32 mouse cellular contexts compared by ENCODE assay signal in the genomic region with DNA sequence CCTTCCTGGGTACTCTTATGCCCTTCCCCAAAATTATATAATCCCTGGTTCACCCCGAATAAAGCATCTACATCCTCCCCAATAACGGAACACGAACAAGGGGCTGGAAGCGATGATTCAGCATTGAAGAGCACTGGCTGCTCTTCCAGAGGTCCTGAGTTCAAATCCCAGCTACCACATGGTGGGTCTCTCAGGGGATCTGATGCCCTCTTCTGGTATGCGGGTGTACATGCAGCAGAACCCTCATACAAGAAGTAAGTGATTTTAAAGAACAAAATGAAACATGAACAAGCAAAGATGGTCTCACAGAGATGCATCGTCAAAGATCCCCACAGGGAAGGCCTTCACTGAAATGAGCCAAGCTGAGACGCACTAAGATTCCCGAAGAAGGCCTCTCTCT. TPM values are rescaled to one million over a fixed set of nuclear protein-coding genes. Genes with fewer than 3 reads are reported as not detected.
A peak's percentile ranks its signal among the peaks of the same experiment; 100 is the strongest.
DNase-seq lines count a peak whose midpoint lies in the region; ATAC-seq and TF ChIP-seq lines count a peak whose summit lies in the region.
"Had no signal": no experiment of that assay in that cellular context is flagged by ENCODE, and none has a peak within 500 bp of the region (broad histone marks: within the 10 kb centered on the region; RNA-seq: fewer than 3 reads in every experiment).

No protein-coding gene starts in this region.

- no peaks in the 10 kb centered on the region for H3K36me3 ChIP-seq in kidney, postnatal 0 days (ENCODE audit: insufficient read depth, low read length)
- H3K36me3 ChIP-seq in lung, postnatal 0 days (ENCODE audit: insufficient read depth, low read length), result no peaks in the 10 kb centered on the region
- H3K36me3 ChIP-seq in MEL (ENCODE audit: control insufficient read depth in 1 of 2, insufficient read depth in 2 of 2, low read length in 2 of 2), result peaks cover 0 to 7% of the 10 kb centered on the region in 2 experiments; a peak in 2 of 4 replicates
- H3K36me3 ChIP-seq in midbrain, embryonic 11.5 days (ENCODE audit: control insufficient read depth, insufficient read depth, low read length), result no peaks in the 10 kb centered on the region
- H3K36me3 ChIP-seq: embryonic facial prominence, embryonic 15.5 days; heart, embryonic 13.5 days; hindbrain, embryonic 12.5 days; limb, embryonic 12.5 days; midbrain, embryonic 12.5 days; stomach, embryonic 15.5 days had no signal

- H3K4me3 ChIP-seq in kidney, postnatal 0 days (replicated peaks; ENCODE audit: low read depth, low read length), result no peak overlapping the region
- H3K4me3 ChIP-seq in lung, postnatal 0 days (ENCODE audit: low read depth, low read length), result no peak overlapping the region
- no peak overlapping the region for H3K4me3 ChIP-seq in MEL (ENCODE audit: control insufficient read depth in 1 of 2, insufficient read depth in 1 of 2, low read depth in 2 of 2, low read length in 2 of 2)
- no peak overlapping the region for H3K4me3 ChIP-seq in midbrain, embryonic 11.5 days (ENCODE audit: low read depth, low read length)
- H3K4me3 ChIP-seq: embryonic facial prominence, embryonic 15.5 days; heart, embryonic 13.5 days; hindbrain, embryonic 12.5 days; limb, embryonic 12.5 days; midbrain, embryonic 12.5 days; stomach, embryonic 15.5 days had no signal

- no peaks in the 10 kb centered on the region for H3K4me1 ChIP-seq in kidney, postnatal 0 days (replicated peaks; ENCODE audit: insufficient read depth, low read length)
- no peaks in the 10 kb centered on the region for H3K4me1 ChIP-seq in lung, postnatal 0 days (ENCODE audit: insufficient read depth, low read depth, low read length)
- peaks cover 0 to 3% of the 10 kb centered on the region in 2 experiments; a peak in 2 of 4 replicates for H3K4me1 ChIP-seq in MEL (ENCODE audit: control insufficient read depth in 1 of 2, insufficient read depth in 2 of 2, low read length in 2 of 2)
- H3K4me1 ChIP-seq in midbrain, embryonic 11.5 days (ENCODE audit: control insufficient read depth, insufficient read depth, low read length), result no peaks in the 10 kb centered on the region
- H3K4me1 ChIP-seq: embryonic facial prominence, embryonic 15.5 days; heart, embryonic 13.5 days; hindbrain, embryonic 12.5 days; limb, embryonic 12.5 days; midbrain, embryonic 12.5 days; stomach, embryonic 15.5 days had no signal

- TF ChIP-seq EP300 in lung, postnatal 0 days (IDR thresholded peaks at IDR 0.05), result no peak
- TF ChIP-seq EP300 in MEL (IDR thresholded peaks at IDR 0.05; ENCODE audit: low read depth in 1 of 2, low read length in 2 of 2), result no peak

- H3K4me2 ChIP-seq in kidney, postnatal 0 days (ENCODE audit: low read length), result no peak overlapping the region
- no peak overlapping the region for H3K4me2 ChIP-seq in lung, postnatal 0 days (replicated peaks; ENCODE audit: low read depth, low read length)
- H3K4me2 ChIP-seq in midbrain, embryonic 11.5 days, result no peak overlapping the region
- H3K4me2 ChIP-seq: embryonic facial prominence, embryonic 15.5 days; heart, embryonic 13.5 days; hindbrain, embryonic 12.5 days; limb, embryonic 12.5 days; midbrain, embryonic 12.5 days; stomach, embryonic 15.5 days had no signal

- no peaks in the 10 kb centered on the region for H3K79me2 ChIP-seq in MEL (ENCODE audit: control insufficient read depth, insufficient read depth, low read length, poor library complexity)

- no peak for ATAC-seq in kidney, postnatal 0 days (replicated peaks; ENCODE audit: low FRiP score, low read depth)
- no peak for ATAC-seq in lung, postnatal 0 days
- ATAC-seq in midbrain, embryonic 11.5 days (ENCODE audit: low FRiP score), result no peak
- ATAC-seq: forebrain, embryonic 14.5 days had no signal

- WGBS in kidney, postnatal 0 days, result 86% methylated on average over 8 of the region's 8 CpGs
- WGBS in lung, postnatal 0 days, result 80% methylated on average over 8 of the region's 8 CpGs
- 83% methylated on average over 8 of the region's 8 CpGs for WGBS in midbrain, embryonic 11.5 days

- DNase-seq in kidney, postnatal 0 days (ENCODE audit: low spot score), result no peak
- DNase-seq in kidney, postnatal 14 days, result no peak
- DNase-seq in lung, postnatal 0 days (ENCODE audit: low spot score), result no peak
- no peak for DNase-seq in lung, postnatal 10 days
- DNase-seq in MEL (ENCODE audit: low read depth, low spot score), result peak; percentile 19
- no peak for DNase-seq in right cerebral cortex, postnatal 4 days
- no peak for DNase-seq in midbrain, embryonic 11.5 days (ENCODE audit: low spot score, missing footprints)
- DNase-seq: adrenal gland, postnatal 14 days; cerebellum, adult 9-10 months; heart, postnatal 14 days; kidney, adult 18-20 months; lung, postnatal 14 days; right cerebral cortex, postnatal 14 days; thymus, adult 18-20 months; thymus, postnatal 4 days had no signal

- H3K27ac ChIP-seq in kidney, postnatal 0 days, result no peak overlapping the region
- no peak overlapping the region for H3K27ac ChIP-seq in lung, postnatal 0 days (ENCODE audit: low read length)
- no peak overlapping the region for H3K27ac ChIP-seq in MEL (ENCODE audit: control insufficient read depth, low read depth, low read length)
- H3K27ac ChIP-seq in midbrain, embryonic 11.5 days (ENCODE audit: low read depth, low read length), result no peak overlapping the region
- H3K27ac ChIP-seq: embryonic facial prominence, embryonic 15.5 days; heart, embryonic 13.5 days; hindbrain, embryonic 12.5 days; limb, embryonic 12.5 days; midbrain, embryonic 12.5 days; stomach, embryonic 15.5 days had no signal

- no peaks in the 10 kb centered on the region for H3K9me3 ChIP-seq in kidney, postnatal 0 days (replicated peaks; ENCODE audit: low read length)
- H3K9me3 ChIP-seq in lung, postnatal 0 days (ENCODE audit: low read length), result no peaks in the 10 kb centered on the region
- no peaks in the 10 kb centered on the region for H3K9me3 ChIP-seq in MEL (replicated peaks; ENCODE audit: insufficient read depth, low read length)
- H3K9me3 ChIP-seq in midbrain, embryonic 11.5 days (ENCODE audit: control insufficient read depth, low read length), result peaks cover 4% of the 10 kb centered on the region; the same call in 1 of the 2 replicates
- H3K9me3 ChIP-seq: embryonic facial prominence, embryonic 15.5 days; heart, embryonic 13.5 days; midbrain, embryonic 12.5 days; stomach, embryonic 15.5 days had no signal

- no peak for TF ChIP-seq POLR2A in MEL (IDR thresholded peaks at IDR 0.05; ENCODE audit: control insufficient read depth in 1 of 2, insufficient read depth in 1 of 2, low read depth in 1 of 2, low read length in 2 of 2, poor library complexity in 1 of 2)

- no peak; the same call in 1 of the 2 replicates for TF ChIP-seq RAD21 in MEL (IDR thresholded peaks at IDR 0.05; ENCODE audit: low read depth, low read length)

- H3K27me3 ChIP-seq in kidney, postnatal 0 days (ENCODE audit: insufficient read depth, low read length), result no peaks in the 10 kb centered on the region
- H3K27me3 ChIP-seq in lung, postnatal 0 days (replicated peaks; ENCODE audit: insufficient read depth, low read length), result no peaks in the 10 kb centered on the region
- H3K27me3 ChIP-seq in MEL (ENCODE audit: control insufficient read depth in 1 of 2, insufficient read depth in 2 of 2, low read length in 2 of 2), result no peaks in the 10 kb centered on the region
- H3K27me3 ChIP-seq in midbrain, embryonic 11.5 days (ENCODE audit: control insufficient read depth, insufficient read depth, low read length), result no peaks in the 10 kb centered on the region
- H3K27me3 ChIP-seq: embryonic facial prominence, embryonic 15.5 days; heart, embryonic 13.5 days; hindbrain, embryonic 12.5 days; limb, embryonic 12.5 days; midbrain, embryonic 12.5 days; stomach, embryonic 15.5 days had no signal

- TF ChIP-seq CTCF in kidney, postnatal 0 days (IDR thresholded peaks at IDR 0.05; ENCODE audit: low read depth), result peak; percentile 16; the same call in 1 of the 2 replicates
- TF ChIP-seq CTCF in lung, postnatal 0 days (IDR thresholded peaks at IDR 0.05), result peak; percentile 10; the same call in 1 of the 2 replicates
- peak; percentile 33 to 45 (median 40); a peak in 5 of 6 replicates for TF ChIP-seq CTCF in MEL (IDR thresholded peaks at IDR 0.05 in 2 of 3, conservative IDR thresholded peaks at IDR 0.05 in 1 of 3; ENCODE audit: control insufficient read depth in 1 of 3, insufficient read depth in 1 of 3, low read depth in 2 of 3, low read length in 3 of 3, poor library complexity in 1 of 3, severe bottlenecking in 1 of 3)

- H3K9ac ChIP-seq in kidney, postnatal 0 days (ENCODE audit: low read depth, low read length), result no peak overlapping the region
- H3K9ac ChIP-seq in lung, postnatal 0 days (replicated peaks; ENCODE audit: low read depth), result no peak overlapping the region
- H3K9ac ChIP-seq in MEL (ENCODE audit: control insufficient read depth, low read depth, low read length, poor library complexity, severe bottlenecking), result no peak overlapping the region
- H3K9ac ChIP-seq in midbrain, embryonic 11.5 days (ENCODE audit: low read length), result no peak overlapping the region
- H3K9ac ChIP-seq: embryonic facial prominence, embryonic 15.5 days; heart, embryonic 13.5 days; hindbrain, embryonic 12.5 days; limb, embryonic 12.5 days; midbrain, embryonic 12.5 days; stomach, embryonic 15.5 days had no signal

RNA-seq across cellular contexts. Expression of gene Ceacam19, which starts 7.0 kb away (rescaled TPM):
- 0.08 and 0.13 TPM in 2 replicates for polyA plus RNA-seq in kidney, postnatal 0 days (2015; fragmentation: Nextera tagmentation; extraction: Ambion mirVana)
- polyA plus RNA-seq in lung, postnatal 0 days (2015; fragmentation: Nextera tagmentation; extraction: Ambion mirVana), result 0.04 TPM in 1 of 2 replicates, not detected in the other
- 0.04 TPM in 1 of 2 replicates, not detected in the other for total RNA-seq in MEL (2012; rRNA removed)
- under 1 TPM in 1 of 2 experiments, not detected in 1; 0.03 TPM for polyA plus RNA-seq in MEL (2012; ENCODE audit: insufficient read depth in 1 of 2, insufficient read length in 2 of 2, low read depth in 1 of 2, low replicate concordance in 2 of 2, missing spikeins in 1 of 2)
- not detected in 2 replicates for polyA plus RNA-seq in midbrain, embryonic 11.5 days (2014; fragmentation: Nextera tagmentation; extraction: Ambion mirVana)
- total RNA-seq: adrenal gland, postnatal 14 days; gastrocnemius, adult 8-10 months; granulocyte monocyte progenitor cell, adult 5-6 weeks; heart, postnatal 14 days; layer of hippocampus, postnatal 25 days; left cerebral cortex, postnatal 10 days; megakaryocyte progenitor cell, adult 5-6 weeks had no signal
- polyA plus RNA-seq: forebrain, embryonic 14.5 days; frontal cortex, adult 2 months; heart, embryonic 13.5 days; hindbrain, embryonic 12.5 days; kidney, embryonic 16.5 days; limb, embryonic 12.5 days; liver, embryonic 16.5 days; midbrain, embryonic 12.5 days had no signal

RNA-seq across cellular contexts. Expression of gene Ceacam16, which starts 19.7 kb away (rescaled TPM):
- not detected in 2 replicates for polyA plus RNA-seq in kidney, postnatal 0 days (2015; fragmentation: Nextera tagmentation; extraction: Ambion mirVana)
- polyA plus RNA-seq in lung, postnatal 0 days (2015; fragmentation: Nextera tagmentation; extraction: Ambion mirVana), result 0.13 and 0.18 TPM in 2 replicates
- 0.12 TPM in 1 of 2 replicates, not detected in the other for total RNA-seq in MEL (2012; rRNA removed)
- polyA plus RNA-seq in MEL (2012; ENCODE audit: insufficient read depth in 1 of 2, insufficient read length in 2 of 2, low read depth in 1 of 2, low replicate concordance in 2 of 2, missing spikeins in 1 of 2), result under 1 TPM in 1 of 2 experiments, not detected in 1; 0.18 TPM
- not detected in 2 replicates for polyA plus RNA-seq in midbrain, embryonic 11.5 days (2014; fragmentation: Nextera tagmentation; extraction: Ambion mirVana)
- total RNA-seq: gastrocnemius, adult 8-10 months; granulocyte monocyte progenitor cell, adult 5-6 weeks; layer of hippocampus, postnatal 25 days; left cerebral cortex, postnatal 10 days; megakaryocyte progenitor cell, adult 5-6 weeks; monocyte, adult 5-6 weeks had no signal
- polyA plus RNA-seq: brain, embryonic 14.5 days; embryonic facial prominence, embryonic 15.5 days; forebrain, embryonic 14.5 days; frontal cortex, adult 2 months; hindbrain, embryonic 12.5 days; limb, embryonic 12.5 days; liver, embryonic 16.5 days; stomach, embryonic 15.5 days had no signal

RNA-seq across cellular contexts. Expression of gene Gm19345, which starts 29.0 kb away (rescaled TPM):
- polyA plus RNA-seq in kidney, postnatal 0 days (2015; fragmentation: Nextera tagmentation; extraction: Ambion mirVana), result not detected in 2 replicates
- polyA plus RNA-seq in lung, postnatal 0 days (2015; fragmentation: Nextera tagmentation; extraction: Ambion mirVana), result 0.12 and 0.24 TPM in 2 replicates
- not detected in 2 replicates for total RNA-seq in MEL (2012; rRNA removed)
- not detected for polyA plus RNA-seq in MEL (2012; ENCODE audit: insufficient read depth in 1 of 2, insufficient read length in 2 of 2, low read depth in 1 of 2, low replicate concordance in 2 of 2, missing spikeins in 1 of 2)
- 0.22 TPM in 1 of 2 replicates, not detected in the other for polyA plus RNA-seq in midbrain, embryonic 11.5 days (2014; fragmentation: Nextera tagmentation; extraction: Ambion mirVana)
- total RNA-seq: gastrocnemius, adult 8-10 months; granulocyte monocyte progenitor cell, adult 5-6 weeks; heart, postnatal 14 days; megakaryocyte progenitor cell, adult 5-6 weeks; monocyte, adult 5-6 weeks had no signal
- polyA plus RNA-seq: heart, embryonic 13.5 days; kidney, embryonic 16.5 days had no signal

RNA-seq across cellular contexts. Expression of gene Pvr, which starts 40.2 kb away (rescaled TPM):
- 7.3 and 7.8 TPM in 2 replicates for polyA plus RNA-seq in kidney, postnatal 0 days (2015; fragmentation: Nextera tagmentation; extraction: Ambion mirVana)
- 20.8 and 24.3 TPM in 2 replicates for polyA plus RNA-seq in lung, postnatal 0 days (2015; fragmentation: Nextera tagmentation; extraction: Ambion mirVana)
- not detected in 2 replicates for total RNA-seq in MEL (2012; rRNA removed)
- polyA plus RNA-seq in MEL (2012; ENCODE audit: insufficient read depth in 1 of 2, insufficient read length in 2 of 2, low read depth in 1 of 2, low replicate concordance in 2 of 2, missing spikeins in 1 of 2), result not detected
- polyA plus RNA-seq in midbrain, embryonic 11.5 days (2014; fragmentation: Nextera tagmentation; extraction: Ambion mirVana), result 2.8 and 3.0 TPM in 2 replicates

RNA-seq across cellular contexts. Expression of gene Bcl3, which starts 58.2 kb away (rescaled TPM):
- polyA plus RNA-seq in kidney, postnatal 0 days (2015; fragmentation: Nextera tagmentation; extraction: Ambion mirVana), result 3.5 and 3.8 TPM in 2 replicates
- polyA plus RNA-seq in lung, postnatal 0 days (2015; fragmentation: Nextera tagmentation; extraction: Ambion mirVana), result 8.3 and 20.0 TPM in 2 replicates
- total RNA-seq in MEL (2012; rRNA removed), result 1.7 and 2.7 TPM in 2 replicates
- polyA plus RNA-seq in MEL (2012; ENCODE audit: insufficient read depth in 1 of 2, insufficient read length in 2 of 2, low read depth in 1 of 2, low replicate concordance in 2 of 2, missing spikeins in 1 of 2), result 1 to 10 TPM in 1 of 2 experiments, not detected in 1; 6.7 TPM
- 0.47 and 0.67 TPM in 2 replicates for polyA plus RNA-seq in midbrain, embryonic 11.5 days (2014; fragmentation: Nextera tagmentation; extraction: Ambion mirVana)
